Mouse (Mus musculus) common myeloid progenitor, adult 5-6 weeks (primary cell): ENCODE data around the gene Ndufb7. TPM values are rescaled to one million over a fixed set of nuclear protein-coding genes. Genes with fewer than 3 reads are reported as not detected.
"Not testable (repeated sequence)": the region's sequence is repeated elsewhere in the genome, so short reads cannot be mapped to it uniquely, and the experiment has no call there.

Experiments
- ATAC-seq: replicated peaks from 2 replicates; pipeline ENCODE4 v1.8.0; 2016; ENCODE audit warnings: low read depth, mild to moderate bottlenecking, moderate TSS enrichment, inconsistent platforms; ENCODE audit not compliant: poor library complexity, severe bottlenecking
- total RNA-seq: library from RNA; stranded (forward); fragments of 200-1000, 187-1606 nt; gene quantifications from 2 replicates; pipeline ENCODE4 v1.2.3, GENCODE M21; 2017

The Ndufb7 gene
- total RNA-seq = 169 and 208 TPM in 2 replicates

DNA sequence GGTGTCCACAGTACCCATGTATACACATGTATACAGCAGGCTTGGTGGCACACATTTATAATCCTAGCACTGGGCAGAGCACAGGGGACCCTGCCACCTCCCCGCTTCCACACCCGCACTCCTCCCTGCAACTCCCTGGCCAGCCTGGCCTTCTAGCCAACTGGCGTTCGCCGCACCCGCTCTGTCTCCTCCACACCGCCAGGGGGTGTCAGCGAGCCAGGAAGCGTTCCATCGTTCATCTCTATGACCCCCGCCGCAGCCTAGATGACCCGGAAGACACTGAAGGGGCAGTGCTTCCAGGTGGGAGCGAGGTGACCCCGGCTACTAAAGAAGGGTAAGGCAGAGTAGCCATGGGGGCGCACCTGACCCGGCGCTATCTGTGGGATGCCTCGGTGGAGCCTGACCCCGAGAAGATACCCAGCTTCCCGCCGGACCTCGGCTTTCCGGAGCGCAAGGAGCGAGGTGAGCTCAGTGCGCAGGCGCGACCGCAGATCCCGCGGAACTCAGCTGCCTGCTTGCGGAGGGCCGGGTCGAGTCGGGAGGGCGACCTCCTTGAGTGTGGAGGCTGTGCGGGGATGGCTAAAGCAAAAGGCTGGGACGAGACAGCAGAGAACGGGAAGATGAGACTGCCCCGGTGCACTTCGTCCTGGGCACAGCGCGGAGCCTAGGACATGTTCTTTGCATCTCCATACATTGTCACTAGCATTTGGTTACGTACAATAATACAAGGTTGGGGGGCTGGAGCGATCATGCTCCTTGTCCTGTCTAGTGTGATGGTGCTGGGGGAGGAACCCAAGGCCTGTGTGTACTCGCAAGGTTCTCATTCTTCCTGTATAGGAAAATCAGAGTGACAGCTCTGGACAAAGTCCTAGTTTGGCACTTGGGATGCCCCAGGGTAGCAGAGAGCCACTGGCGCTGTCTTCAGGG, at the start of gene Ndufb7:
TSS of gene Ndufb7 (plus strand) at position 203 of the 927 bp plus-strand sequence.
- ATAC-seq = peak; percentile 92

DNA sequence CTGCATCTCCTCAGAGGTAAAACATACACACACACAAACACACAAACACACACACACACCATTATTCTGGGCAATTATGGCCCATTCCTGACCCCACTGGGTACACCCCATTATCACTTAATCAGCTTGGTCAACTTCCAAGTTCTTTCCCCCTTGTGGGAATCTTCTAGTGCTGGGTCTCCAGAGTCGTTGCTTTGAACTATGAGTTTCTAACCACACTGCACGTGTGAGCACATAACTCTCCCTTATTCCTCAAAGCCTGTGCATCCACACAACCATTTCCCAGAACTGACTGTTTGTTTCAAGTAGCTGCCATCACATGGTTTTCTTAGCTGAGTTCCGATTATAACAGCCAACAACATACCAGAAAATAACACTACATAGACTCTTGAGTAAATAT, 46.0 kb upstream of the Ndufb7 start:
- ATAC-seq = no peak

DNA sequence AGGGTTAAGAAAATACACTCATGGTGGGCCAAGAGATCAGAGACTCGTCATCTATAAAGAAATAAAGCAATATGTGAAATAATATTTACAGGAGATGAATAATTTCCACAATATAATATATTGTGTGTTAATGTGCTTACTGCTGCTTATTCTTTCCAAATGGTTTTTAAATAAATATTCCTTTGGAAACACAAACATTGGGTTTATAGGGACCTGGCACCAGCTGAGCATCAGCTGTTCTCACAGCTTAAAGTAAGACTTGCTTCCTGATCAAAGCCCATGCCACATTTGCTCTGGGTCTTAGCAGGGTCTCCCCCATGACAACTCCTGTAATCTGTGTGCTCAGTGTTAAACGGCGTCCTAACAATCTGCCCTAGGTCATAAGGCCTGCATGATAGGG, 45.6 kb upstream of the Ndufb7 start:
- not testable (repeated sequence) for ATAC-seq

- no peak for ATAC-seq
Measured at GRCm38 (mm10) chr8:83521310-83521709, 45.2 kb upstream of the Ndufb7 start.

DNA sequence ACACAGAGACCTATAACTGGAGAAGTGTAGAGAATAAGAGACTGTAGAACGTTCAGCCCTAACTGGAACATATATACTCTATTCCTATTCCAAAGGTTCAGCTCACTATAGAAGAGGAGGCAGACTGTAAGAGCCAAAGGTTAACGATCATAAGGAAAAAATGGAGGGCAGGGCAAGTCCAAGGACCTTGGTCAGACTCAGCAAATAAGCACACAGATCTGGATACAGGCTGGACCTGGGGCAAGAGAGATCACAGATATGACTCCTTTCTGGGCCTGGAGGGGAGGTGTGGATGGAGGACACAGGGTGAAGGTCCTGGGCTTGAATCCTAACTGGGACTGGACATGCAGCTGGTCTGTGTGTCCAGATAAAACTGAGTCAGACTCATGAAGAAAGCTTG, 31.7 kb upstream of the Ndufb7 start:
- ATAC-seq = no peak

DNA sequence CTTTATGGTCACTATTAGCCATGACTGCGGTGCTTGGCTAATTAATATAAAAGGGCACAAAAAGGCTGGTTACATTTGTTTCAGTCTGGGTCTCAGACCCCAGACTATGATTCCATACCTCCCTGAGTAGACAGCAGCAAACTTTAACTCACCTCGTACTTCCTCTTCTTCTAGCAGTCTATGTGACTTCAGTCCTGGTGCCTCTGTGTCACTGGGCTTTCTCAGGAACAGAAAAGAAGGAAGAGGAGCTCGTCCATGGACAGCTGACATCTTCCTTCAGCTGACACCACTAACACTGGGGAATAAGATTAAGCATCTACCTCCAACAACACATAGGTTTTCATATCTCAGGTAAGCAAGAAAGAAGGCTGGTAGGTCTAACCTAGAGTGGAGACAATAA, 30.7 kb upstream of the Ndufb7 start, which contains the start of gene Olfr370:
TSS of gene Olfr370 (plus strand) at position 45 of the 400 bp plus-strand sequence.
- ATAC-seq = no peak

DNA sequence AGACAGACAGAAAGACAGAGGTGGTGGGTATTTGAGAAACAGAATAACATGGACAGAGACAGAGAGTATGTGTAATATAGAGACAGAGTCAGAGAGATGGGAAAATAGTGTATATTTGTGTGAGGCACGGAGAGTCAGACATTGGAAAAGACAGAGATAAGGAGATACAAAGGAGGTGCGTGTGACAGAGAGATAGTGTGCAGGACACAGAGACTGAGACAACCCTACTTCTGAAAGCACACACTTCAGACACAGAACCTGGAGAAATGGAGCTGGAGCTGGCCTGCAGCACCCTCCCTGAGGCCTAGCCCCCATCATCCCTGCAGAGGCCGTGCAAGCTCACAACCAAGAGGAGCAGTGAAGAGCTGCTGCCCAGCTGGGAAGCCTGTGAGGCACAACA, 3.8 kb upstream of the Ndufb7 start:
- no peak for ATAC-seq

GRCm38 (mm10) chr8:83563246-83563645, 3.2 kb upstream of the Ndufb7 start:
- no peak for ATAC-seq

GRCm38 (mm10) chr8:83565731-83566375, 618 bp upstream of the Ndufb7 start:
- peak; percentile 23; the same call in 1 of the 2 replicates for ATAC-seq

DNA sequence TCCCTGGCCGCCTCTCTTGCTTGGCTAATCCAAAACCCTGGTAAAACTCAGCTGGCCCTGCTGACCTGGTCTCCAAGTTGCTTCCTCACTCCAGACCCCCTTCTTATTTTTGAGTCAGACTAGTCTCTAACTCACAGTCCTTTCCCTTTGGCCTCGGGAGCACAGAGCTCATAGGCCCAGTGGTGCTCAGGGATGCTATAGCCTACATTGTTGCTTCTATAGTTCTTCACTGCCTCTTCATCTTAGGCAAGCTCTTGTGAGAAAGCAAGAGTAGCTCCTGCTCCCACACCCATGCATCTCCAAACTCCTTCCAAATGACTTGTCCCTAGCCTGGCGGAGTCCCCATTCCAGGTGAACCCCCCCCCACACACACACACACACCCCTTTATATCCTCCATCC, 1.2 kb downstream of the Ndufb7 start:
- ATAC-seq = no peak

- no peak for ATAC-seq
Measured at GRCm38 (mm10) chr8:83568128-83568527, 1.7 kb downstream of the Ndufb7 start.

- no peak for ATAC-seq
Measured at GRCm38 (mm10) chr8:83568755-83569154, 2.3 kb downstream of the Ndufb7 start.

DNA sequence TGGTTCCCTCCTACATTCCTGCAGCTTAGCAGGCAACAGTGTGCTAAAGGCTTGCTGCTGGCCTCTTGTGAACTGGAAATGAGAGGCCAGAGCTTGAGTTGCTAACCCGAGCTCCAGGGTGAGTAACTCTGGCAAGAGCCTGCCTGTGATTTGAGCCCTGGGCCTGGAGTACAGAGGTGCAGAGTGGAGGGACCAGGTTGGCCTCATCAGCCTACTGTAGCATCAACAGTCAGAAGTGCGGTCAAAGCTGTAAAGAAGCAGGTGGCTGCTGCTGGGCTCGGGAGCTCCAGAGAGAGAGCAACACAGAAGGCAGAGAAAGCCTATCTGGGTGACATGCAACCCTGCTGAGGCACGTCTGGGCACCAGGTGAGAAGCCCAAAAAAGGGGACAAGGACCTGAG, 2.7 kb downstream of the Ndufb7 start:
- ATAC-seq = no peak

DNA sequence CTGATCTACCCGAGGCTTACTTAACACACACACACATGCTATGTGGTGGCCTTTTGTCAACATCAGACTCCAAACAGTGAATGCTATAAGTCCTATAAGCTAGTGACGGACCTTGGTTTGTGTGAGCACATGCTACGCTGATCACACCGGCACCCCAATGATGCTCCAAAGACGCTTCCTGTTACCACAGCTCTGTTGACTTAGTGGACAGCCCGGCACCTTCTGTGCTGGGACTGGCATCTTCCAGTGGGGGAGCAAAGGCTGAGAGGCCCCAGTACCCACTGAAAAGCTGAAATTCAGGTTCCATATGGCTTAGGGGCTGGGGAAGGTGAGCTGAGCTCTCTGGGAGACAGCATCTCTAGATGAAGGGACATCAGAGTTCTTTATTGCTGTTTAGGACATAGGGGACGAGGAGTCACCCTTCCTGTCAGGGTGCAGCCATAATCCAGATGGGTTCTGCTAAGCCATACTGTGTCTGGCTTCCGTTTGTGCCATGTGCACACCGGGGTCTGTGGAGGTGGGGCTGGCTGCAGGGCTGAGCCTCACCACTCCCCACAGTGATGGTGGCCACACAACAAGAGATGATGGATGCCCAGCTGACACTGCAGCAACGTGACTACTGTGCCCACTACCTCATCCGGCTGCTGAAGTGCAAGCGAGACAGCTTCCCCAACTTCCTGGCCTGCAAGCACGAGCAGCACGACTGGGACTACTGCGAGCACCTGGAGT, 4.0 kb downstream of the Ndufb7 start:
- ATAC-seq = no peak

- ATAC-seq = not testable (repeated sequence)
Measured at GRCm38 (mm10) chr8:83571001-83571340, 4.5 kb downstream of the Ndufb7 start.

DNA sequence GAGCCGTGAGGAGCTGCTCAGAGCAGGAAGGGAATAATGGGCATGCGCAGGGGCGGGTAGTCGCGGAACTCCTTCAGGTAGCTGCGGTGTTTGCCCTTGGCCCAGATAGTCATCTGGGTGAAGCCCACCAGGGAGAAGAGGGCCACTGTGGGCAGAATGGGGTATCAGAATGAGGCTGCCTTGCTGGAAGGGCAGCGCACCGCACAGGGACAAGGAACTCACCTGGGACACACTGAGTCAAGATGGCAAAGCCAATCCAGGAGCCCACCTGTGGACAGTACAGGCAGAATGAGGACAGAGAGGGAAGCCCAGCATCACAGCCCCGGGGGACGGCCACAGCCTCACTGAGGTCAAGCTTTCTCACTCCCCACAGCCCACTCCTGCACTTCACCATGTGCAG, 5.3 kb downstream of the Ndufb7 start:
- ATAC-seq = no peak

GRCm38 (mm10) chr8:83572246-83572812, 5.9 kb downstream of the Ndufb7 start:
- ATAC-seq = peak; percentile 26

DNA sequence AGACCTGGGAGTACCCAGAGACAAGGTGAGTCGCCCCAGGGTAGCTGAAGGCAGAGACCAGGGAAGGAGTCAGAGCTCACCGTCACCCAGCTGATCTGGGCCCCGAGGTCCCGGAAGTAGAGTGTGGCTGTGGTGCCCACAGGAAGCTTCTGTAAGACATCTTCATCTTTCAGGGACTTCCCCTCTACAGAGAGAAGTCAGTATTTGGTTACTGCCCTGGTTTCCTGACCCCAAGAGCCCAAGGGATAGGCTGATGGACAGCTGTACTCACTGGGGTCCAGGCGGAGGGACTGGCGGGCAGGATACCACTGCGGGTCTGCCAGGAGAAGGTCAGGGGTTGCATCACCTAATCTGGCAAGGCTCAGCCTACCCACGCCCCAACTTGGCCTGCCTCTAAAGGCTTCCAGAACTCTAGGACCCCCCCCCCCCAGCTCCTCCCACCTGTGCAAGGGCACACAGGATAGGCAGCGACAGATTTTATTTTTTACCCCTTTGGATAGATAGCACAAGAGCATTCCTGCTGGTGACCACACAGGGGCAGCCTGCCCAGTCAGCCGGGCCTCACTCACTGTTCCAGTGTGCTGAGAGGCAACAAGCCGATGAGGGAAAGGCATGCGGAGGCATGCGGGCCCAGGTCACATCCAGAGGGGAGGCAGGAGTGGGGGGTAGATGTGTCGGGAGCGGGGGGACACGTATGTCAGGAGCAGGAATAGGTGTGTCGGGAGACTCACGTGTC, 6.8 kb downstream of the Ndufb7 start:
- ATAC-seq = peak; percentile 83

DNA sequence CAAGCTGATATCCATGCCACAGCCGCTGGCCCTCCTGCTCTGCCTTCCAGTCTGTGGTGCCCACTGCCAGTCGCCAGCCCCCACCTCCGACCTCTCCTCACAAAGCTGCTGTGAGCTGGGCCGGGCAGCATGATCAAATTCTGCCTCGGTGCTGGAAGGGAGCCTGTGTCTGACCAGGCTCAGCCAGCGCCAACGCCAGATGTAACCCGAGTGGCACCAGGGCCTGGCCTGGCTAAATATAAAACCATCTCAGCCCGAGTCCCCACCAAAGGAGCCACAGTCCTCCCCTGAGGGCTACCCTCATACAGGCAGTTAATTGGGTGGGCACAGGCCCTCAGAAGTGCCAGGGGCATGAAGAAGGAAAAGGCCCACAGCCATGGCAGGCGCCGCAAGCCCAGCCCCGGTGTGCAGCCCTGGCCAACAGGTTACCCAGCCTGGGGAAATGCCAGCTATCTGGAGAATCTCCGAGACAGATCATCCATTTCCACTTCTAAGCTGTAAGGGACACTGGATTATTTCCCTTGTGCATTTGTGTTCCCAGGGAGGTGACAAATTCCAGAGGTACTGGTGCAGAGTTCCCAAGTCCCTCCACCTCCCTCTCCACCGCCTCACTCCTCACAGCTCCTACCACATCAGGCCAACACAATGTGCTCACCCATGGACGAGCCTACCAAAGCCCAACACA, 8.3 kb downstream of the Ndufb7 start:
- ATAC-seq = no peak
